Mouse (Mus musculus): ENCODE results near the gene Cbx4. TPM values are rescaled to one million over a fixed set of nuclear protein-coding genes. Genes with fewer than 3 reads are reported as not detected.
A peak's percentile ranks its signal among the peaks of the same experiment; 100 is the strongest.

Gene Cbx4
- polyA plus RNA-seq, 1 experiment from 2014 or later = 16.8 TPM

GRCm38 (mm10) chr11:119127686-119128473 lies 41.9 kb upstream of the Cbx4 start:
- Histone ChIP-seq H3K27ac (no peak overlapping the region), H3K4me3 (replicated peaks; ENCODE audit: low read length) (no peak overlapping the region), H3K36me3 (replicated peaks; ENCODE audit: control insufficient read depth, insufficient read depth) (no peaks in the 10 kb centered on the region), H3K4me1 (replicated peaks; ENCODE audit: control insufficient read depth, insufficient read depth, low read length) (peaks cover 36% of the 10 kb centered on the region), H3K9ac (0 out of 2 replicates have a peak overlapping the region, but pooled peaks have one; percentile 24), H3K9me3 (ENCODE audit: control insufficient read depth, low read length) (no peaks in the 10 kb centered on the region), H3K4me2 (replicated peaks) (no peak overlapping the region), H3K27me3 (ENCODE audit: control insufficient read depth, insufficient read depth, low read length) (no peaks in the 10 kb centered on the region)
- DNase-seq (ENCODE audit: low spot score) (no peak), ATAC-seq (ENCODE audit: low FRiP score) (no peak; the same call in 1 of the 2 replicates)
- WGBS = 55% methylated on average over 9 of the region's 9 CpGs

DNA sequence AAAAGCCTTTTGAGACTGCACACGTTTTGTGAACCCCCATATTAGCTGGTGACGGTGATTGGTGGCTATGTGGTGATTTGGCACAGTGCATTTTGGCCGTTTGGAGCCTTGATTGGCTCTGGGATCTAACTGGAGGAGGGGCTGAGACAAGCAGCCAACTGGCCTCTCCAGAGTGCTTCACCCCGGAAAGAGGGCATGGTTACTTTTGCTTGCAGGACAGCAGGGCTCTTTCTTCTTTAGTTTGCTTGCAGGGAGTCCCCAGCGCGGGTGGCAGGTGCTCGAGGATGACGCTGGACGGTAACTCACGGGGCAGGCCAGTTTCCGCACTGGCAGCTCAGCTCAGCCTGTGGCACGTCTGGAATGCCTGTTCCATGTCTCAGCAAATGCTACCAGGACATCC lies 41.1 kb upstream of the Cbx4 start:
- DNase-seq (ENCODE audit: low spot score) (no peak), ATAC-seq (ENCODE audit: low FRiP score) (no peak)
- no peak overlapping the region for H3K4me3 ChIP-seq (replicated peaks; ENCODE audit: low read length)
- H3K9ac ChIP-seq = peak overlapping the region; percentile 24; the same call in 1 of the 2 replicates
- no peaks in the 10 kb centered on the region for H3K27me3 ChIP-seq (ENCODE audit: control insufficient read depth, insufficient read depth, low read length)
- H3K36me3 ChIP-seq (replicated peaks; ENCODE audit: control insufficient read depth, insufficient read depth) = no peaks in the 10 kb centered on the region
- no peaks in the 10 kb centered on the region for H3K9me3 ChIP-seq (ENCODE audit: control insufficient read depth, low read length)
- 0 out of 2 replicates have a peak overlapping the region, but pooled peaks have one; percentile 5 for H3K4me2 ChIP-seq (replicated peaks)
- H3K27ac ChIP-seq = 0 out of 2 replicates have a peak overlapping the region, but pooled peaks have one; percentile 55
- H3K4me1 ChIP-seq (replicated peaks; ENCODE audit: control insufficient read depth, insufficient read depth, low read length) = peaks cover 36% of the 10 kb centered on the region
- 19% methylated on average over 12 of the region's 12 CpGs for WGBS

GRCm38 (mm10) chr11:119125929-119126861 lies 40.2 kb upstream of the Cbx4 start:
- H3K27me3 ChIP-seq (ENCODE audit: control insufficient read depth, insufficient read depth, low read length) = no peaks in the 10 kb centered on the region
- peak overlapping the region; percentile 55 for H3K27ac ChIP-seq
- peak overlapping the region; percentile 24; the same call in 1 of the 2 replicates for H3K9ac ChIP-seq
- H3K4me1 ChIP-seq (replicated peaks; ENCODE audit: control insufficient read depth, insufficient read depth, low read length) = peaks cover 36% of the 10 kb centered on the region
- no peaks in the 10 kb centered on the region for H3K9me3 ChIP-seq (ENCODE audit: control insufficient read depth, low read length)
- WGBS = 31% methylated on average over 23 of the region's 23 CpGs
- no peak overlapping the region for H3K4me3 ChIP-seq (replicated peaks; ENCODE audit: low read length)
- DNase-seq (ENCODE audit: low spot score) (peak; percentile 63), ATAC-seq (ENCODE audit: low FRiP score) (no peak)
- H3K4me2 ChIP-seq (replicated peaks) = 0 out of 2 replicates have a peak overlapping the region, but pooled peaks have one; percentile 5
- no peaks in the 10 kb centered on the region for H3K36me3 ChIP-seq (replicated peaks; ENCODE audit: control insufficient read depth, insufficient read depth)

DNA sequence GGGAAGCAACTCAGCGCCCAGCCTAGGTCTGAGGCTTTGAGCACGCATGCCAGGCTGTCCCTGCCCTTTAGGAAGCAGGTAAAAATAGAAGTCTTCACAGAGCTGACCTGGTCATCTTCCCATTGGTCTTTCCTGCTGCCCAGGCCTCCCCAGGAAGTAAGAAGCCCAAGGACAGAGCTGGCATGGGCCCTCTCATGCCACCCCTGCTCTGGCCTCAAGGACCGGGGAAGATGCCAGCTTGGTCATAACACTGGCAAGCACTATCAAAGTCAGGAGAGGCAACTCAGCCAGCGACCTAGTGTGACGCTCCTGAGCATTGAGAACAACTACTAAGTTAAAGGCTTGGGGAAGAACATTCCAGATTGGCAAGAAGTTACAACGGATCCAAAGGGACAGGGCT lies 38.5 kb upstream of the Cbx4 start:
- no peak overlapping the region for H3K27ac ChIP-seq
- no peak for ATAC-seq (ENCODE audit: low FRiP score)

GRCm38 (mm10) chr11:119123522-119124319 lies 37.7 kb upstream of the Cbx4 start:
- Histone ChIP-seq H3K27ac (no peak overlapping the region), H3K27me3 (ENCODE audit: control insufficient read depth, insufficient read depth, low read length) (no peaks in the 10 kb centered on the region), H3K4me1 (replicated peaks; ENCODE audit: control insufficient read depth, insufficient read depth, low read length) (peaks cover 32% of the 10 kb centered on the region), H3K9me3 (ENCODE audit: control insufficient read depth, low read length) (no peaks in the 10 kb centered on the region), H3K36me3 (replicated peaks; ENCODE audit: control insufficient read depth, insufficient read depth) (no peaks in the 10 kb centered on the region), H3K9ac (no peak overlapping the region), H3K4me3 (replicated peaks; ENCODE audit: low read length) (no peak overlapping the region), H3K4me2 (replicated peaks) (no peak overlapping the region)
- DNase-seq (ENCODE audit: low spot score) = no peak
- ATAC-seq (ENCODE audit: low FRiP score) = no peak; the same call in 1 of the 2 replicates
- WGBS = 86% methylated on average over 5 of the region's 5 CpGs

More for the DNA sequence above, 38.5 kb upstream of the Cbx4 start:
- Histone ChIP-seq H3K36me3 (replicated peaks; ENCODE audit: control insufficient read depth, insufficient read depth) (no peaks in the 10 kb centered on the region), H3K4me3 (replicated peaks; ENCODE audit: low read length) (no peak overlapping the region), H3K27me3 (ENCODE audit: control insufficient read depth, insufficient read depth, low read length) (no peaks in the 10 kb centered on the region), H3K4me1 (replicated peaks; ENCODE audit: control insufficient read depth, insufficient read depth, low read length) (peaks cover 30% of the 10 kb centered on the region), H3K9ac (no peak overlapping the region), H3K9me3 (ENCODE audit: control insufficient read depth, low read length) (no peaks in the 10 kb centered on the region), H3K4me2 (replicated peaks) (no peak overlapping the region)
- 92% methylated on average over 6 of the region's 6 CpGs for WGBS
- DNase-seq (ENCODE audit: low spot score) = no peak

GRCm38 (mm10) chr11:119122396-119122795 lies 36.4 kb upstream of the Cbx4 start:
- no peak for DNase-seq (ENCODE audit: low spot score)
- Histone ChIP-seq H3K27me3 (ENCODE audit: control insufficient read depth, insufficient read depth, low read length) (no peaks in the 10 kb centered on the region), H3K9me3 (ENCODE audit: control insufficient read depth, low read length) (no peaks in the 10 kb centered on the region), H3K4me3 (replicated peaks; ENCODE audit: low read length) (no peak overlapping the region), H3K9ac (no peak overlapping the region), H3K36me3 (replicated peaks; ENCODE audit: control insufficient read depth, insufficient read depth) (no peaks in the 10 kb centered on the region), H3K27ac (no peak overlapping the region), H3K4me2 (replicated peaks) (no peak overlapping the region), H3K4me1 (replicated peaks; ENCODE audit: control insufficient read depth, insufficient read depth, low read length) (peaks cover 29% of the 10 kb centered on the region)
- 70% methylated on average over 5 of the region's 5 CpGs for WGBS
- no peak for ATAC-seq (ENCODE audit: low FRiP score)

- Histone ChIP-seq H3K36me3 (replicated peaks; ENCODE audit: control insufficient read depth, insufficient read depth) (no peaks in the 10 kb centered on the region), H3K4me3 (replicated peaks; ENCODE audit: low read length) (no peak overlapping the region), H3K9me3 (ENCODE audit: control insufficient read depth, low read length) (no peaks in the 10 kb centered on the region), H3K27ac (no peak overlapping the region), H3K4me1 (replicated peaks; ENCODE audit: control insufficient read depth, insufficient read depth, low read length) (peaks cover 11% of the 10 kb centered on the region), H3K4me2 (replicated peaks) (no peak overlapping the region), H3K9ac (no peak overlapping the region), H3K27me3 (ENCODE audit: control insufficient read depth, insufficient read depth, low read length) (no peaks in the 10 kb centered on the region)
- 25% methylated on average over 7 of the region's 7 CpGs for WGBS
- DNase-seq (ENCODE audit: low spot score) = no peak
- no peak; the same call in 1 of the 2 replicates for ATAC-seq (ENCODE audit: low FRiP score)
These were observed 32.9 kb upstream of the Cbx4 start for GRCm38 (mm10) chr11:119118905-119119304.

- Histone ChIP-seq H3K36me3 (replicated peaks; ENCODE audit: control insufficient read depth, insufficient read depth) (no peaks in the 10 kb centered on the region), H3K4me3 (replicated peaks; ENCODE audit: low read length) (no peak overlapping the region), H3K9ac (no peak overlapping the region), H3K4me2 (replicated peaks) (no peak overlapping the region), H3K27me3 (ENCODE audit: control insufficient read depth, insufficient read depth, low read length) (no peaks in the 10 kb centered on the region), H3K9me3 (ENCODE audit: control insufficient read depth, low read length) (no peaks in the 10 kb centered on the region), H3K27ac (peak overlapping the region; percentile 14; the same call in 1 of the 2 replicates), H3K4me1 (replicated peaks; ENCODE audit: control insufficient read depth, insufficient read depth, low read length) (peaks cover 11% of the 10 kb centered on the region)
- DNase-seq (ENCODE audit: low spot score) = no peak
- ATAC-seq (ENCODE audit: low FRiP score) = no peak
- WGBS = 47% methylated on average over 7 of the region's 7 CpGs
These were observed 31.9 kb upstream of the Cbx4 start for GRCm38 (mm10) chr11:119117945-119118344.
